Mouse (Mus musculus) right cerebral cortex, postnatal 25 days (tissue): Measurements from ENCODE around the gene Rln3.
"Not testable (repeated sequence)": the region's sequence is repeated elsewhere in the genome, so short reads cannot be mapped to it uniquely, and the experiment has no call there.

Experiments
- DNase-seq: peaks from one replicate; pipeline ENCODE4 v3.0.0; 2022

Rln3 gene

DNA sequence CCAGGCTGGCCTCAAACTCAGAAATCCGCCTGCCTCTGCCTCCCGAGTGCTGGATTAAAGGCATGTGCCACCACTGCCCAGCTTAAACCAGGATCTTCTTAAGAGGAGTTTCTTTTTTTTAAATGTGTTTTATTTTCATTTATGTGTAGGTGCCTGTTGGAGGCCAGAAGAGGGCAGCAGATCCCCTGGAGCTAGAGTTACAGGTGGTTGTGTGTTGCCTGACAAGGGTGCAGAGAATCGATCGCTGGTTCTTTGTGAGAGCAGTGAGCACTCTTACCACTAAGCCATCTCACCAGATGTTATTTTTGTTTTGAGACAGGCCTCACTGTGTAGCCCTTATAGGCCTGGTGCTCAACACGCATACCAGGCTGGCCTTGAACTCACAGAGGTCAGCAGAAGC, 29.0 kb downstream of the Rln3 start:
- no peak for DNase-seq

DNA sequence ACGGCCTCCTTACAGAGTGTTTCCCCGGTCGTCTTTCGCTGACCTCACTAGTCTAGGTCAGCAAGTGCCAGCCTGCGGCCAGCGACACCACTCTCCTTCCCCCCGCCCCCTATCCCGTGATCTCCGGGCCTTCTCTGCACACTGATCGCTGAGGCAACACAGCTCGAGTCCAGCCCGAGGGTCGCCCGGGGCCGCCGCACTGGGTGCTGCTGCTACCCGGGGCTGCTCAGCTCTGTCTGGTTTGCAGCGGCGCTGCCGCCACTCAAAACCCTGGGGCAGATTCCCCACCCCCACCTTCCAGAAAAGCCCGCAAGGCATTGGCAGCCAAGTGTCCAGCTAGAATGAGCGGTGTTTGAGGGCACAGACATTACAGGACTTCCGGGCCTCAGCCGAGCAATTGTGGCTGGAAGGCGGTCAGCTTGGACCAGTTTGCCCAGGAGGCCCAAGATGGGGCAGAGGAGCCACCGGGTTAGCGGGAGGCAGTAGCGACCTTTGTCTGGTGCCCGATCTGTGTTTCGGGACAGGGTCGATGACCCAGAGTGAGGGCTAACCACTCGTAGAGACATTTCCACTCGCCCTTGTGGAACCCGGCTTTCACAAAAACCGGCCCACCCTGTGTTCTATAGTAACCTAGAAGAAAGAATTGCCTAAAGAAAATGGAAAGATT, 32.2 kb downstream of the Rln3 start:
- no peak for DNase-seq

GRCm38 (mm10) chr8:84011705-84012498, 32.9 kb downstream of the Rln3 start, which contains the start of gene 2210011C24Rik:
TSS of gene 2210011C24Rik (minus strand) at chr8:84012171.
- DNase-seq = no peak

DNA sequence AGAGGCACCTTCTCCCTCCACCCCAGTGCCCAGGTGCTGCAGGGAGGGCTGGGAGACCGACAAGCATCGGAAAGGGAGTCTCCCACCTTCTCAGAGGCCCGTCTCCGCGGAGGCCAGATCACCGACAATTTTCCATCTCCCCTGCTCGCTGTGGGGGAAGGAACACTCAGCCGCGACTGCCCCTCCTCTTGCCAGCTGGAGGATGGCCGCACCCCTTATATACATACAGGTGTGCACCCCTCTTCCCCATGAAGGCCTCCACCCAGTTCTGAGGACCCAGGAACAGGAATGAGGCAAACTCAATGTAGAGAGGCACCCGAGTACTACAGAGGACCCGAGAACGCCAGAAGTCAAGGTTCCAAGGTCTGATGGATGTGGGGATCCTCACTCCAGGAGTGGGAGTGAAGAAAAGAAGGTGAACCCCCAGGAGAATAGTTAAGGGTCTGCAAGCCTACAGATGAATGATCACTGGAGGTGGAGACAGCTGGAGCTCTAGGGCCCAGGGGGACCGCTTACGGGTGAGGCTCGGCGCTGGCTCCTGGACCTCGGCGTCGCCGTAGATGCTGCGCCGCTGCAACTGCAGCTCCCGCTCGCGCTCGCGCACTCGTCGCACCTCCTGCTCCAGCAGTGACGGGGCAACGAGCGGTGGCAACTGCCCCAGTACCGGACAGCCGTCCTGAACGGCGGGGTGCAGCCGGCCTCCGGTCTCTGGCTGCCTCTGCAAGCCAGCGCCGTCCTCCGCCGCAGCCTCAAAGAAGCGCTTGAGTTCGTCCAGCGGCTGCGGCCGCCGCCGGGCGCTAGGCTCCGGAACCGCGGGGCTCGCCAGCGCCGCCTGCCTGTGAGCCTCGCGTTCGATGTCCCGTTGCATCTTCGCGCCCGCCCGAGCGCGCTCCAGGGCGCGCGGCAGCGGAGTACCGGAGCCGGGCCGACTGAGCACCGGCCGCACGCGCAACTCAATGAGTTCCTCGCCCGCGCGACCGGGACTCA, 33.9 kb downstream of the Rln3 start:
- DNase-seq = peak; percentile 77

DNA sequence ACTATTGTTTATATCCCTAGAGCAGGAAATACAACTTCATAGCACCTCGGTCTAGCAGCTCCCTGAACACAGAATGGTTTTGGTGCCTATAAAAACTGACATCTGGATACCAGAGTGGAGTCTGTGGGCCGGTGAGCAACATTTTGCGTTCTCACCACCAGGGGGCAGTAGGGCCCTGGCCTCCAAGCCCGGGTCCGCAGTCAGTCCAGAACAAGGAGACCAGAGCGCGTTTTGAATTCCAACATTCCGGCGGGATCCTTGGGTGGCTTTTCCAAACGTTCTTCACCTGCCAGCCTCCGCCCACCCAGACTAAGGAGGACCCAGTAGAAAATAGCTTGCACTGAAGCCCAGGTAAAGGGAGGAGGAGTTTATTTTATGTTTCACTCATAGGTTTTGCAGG, 34.9 kb downstream of the Rln3 start:
- DNase-seq = peak; percentile 84

- no peak for DNase-seq
Measured at GRCm38 (mm10) chr8:84008362-84008761, 36.4 kb downstream of the Rln3 start.

- not testable (repeated sequence) for DNase-seq
Measured at GRCm38 (mm10) chr8:84005502-84005901, 39.3 kb downstream of the Rln3 start.

DNA sequence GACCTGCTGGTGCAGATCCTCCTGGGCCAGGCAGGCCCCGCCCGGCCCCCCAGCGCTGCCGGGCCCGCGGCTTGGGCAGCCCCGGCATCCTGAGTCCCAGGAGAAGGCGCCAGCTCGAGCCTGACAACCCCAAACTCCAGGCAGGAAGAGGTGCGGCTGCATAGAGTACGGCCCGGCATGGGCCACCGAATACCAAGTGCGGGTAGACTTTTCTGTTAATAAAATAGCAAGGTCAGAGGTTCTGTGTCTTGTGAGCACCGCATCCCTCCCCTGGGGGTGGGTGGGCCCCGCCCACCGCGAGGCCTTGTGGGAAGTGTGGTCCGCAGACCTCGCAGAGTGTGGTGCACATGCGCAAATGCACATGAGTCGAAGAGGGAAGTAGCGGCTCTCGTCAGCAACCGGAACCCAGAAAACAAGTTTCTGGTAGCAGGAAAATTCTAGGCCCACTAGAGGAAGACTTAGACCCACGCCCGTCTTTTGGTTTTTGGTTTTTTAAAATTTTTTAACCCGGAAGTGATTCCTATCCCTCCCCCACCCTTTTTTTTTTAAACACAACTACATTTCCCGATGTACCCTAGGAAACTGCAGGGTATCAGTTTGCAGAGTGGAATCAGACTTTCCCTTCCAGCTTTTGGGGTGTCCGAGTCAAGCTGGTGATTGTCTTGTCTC, 40.1 kb downstream of the Rln3 start:
- DNase-seq = peak; percentile 91

DNA sequence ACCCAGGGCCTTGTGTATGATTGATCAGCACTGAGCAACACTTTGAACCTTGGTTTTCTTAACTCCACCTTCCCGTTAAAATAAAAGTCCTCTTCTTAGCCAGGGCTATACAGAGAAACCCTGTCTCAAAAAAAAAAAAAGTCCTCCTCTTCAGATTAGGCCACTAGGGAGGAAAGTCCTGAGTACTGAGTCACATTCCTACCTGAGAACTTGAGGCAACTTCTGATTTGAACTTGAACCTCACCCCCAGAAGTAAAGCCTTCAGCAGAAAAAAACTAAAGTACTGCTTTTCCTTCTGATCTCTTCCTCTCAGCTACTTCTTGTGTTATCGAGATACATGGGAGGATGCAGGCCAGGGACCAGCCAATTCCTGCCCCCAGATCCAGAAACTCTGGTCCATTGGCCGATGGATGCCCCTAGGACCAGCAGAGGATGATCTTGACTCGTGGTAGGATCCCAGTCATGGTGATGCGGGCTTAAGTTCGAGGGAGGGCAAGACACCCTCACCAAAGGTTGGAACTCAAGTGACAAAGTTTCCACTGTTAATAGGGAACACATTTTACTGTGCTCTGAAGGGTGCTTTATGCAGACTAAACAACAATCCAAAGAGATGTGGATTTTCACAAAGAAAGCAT, 41.1 kb downstream of the Rln3 start:
- no peak for DNase-seq

DNA sequence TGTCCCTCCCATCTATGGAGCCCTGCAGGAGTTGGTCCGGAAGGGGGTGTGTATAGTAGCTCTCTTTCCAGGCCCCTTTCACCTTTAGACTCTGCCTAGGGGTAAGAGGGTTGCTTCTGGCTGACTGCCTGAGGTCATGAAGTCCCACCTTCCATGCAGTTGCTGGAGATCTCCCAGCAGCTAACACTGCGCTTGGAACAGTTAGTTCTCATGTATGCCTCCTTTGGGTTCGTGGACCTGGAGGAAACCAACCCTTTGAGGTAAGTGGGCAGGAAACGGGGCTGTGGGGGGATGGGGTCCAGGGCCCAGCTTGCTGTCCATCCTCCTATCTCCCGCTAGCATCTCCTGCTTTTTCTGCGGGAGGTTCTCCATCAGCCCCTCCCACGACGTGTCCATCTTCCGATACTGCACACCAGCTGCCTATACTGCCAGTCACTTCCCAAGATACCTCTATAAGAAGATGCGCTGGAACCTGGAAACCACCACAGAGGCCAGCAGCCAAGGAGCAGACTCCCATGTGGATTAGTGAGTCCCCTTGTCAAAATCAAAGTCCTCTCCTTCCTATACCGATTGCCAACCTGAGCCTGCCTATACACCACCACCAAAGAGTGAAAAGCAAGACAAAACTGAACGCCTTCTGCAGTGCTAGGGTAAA, 41.7 kb downstream of the Rln3 start:
- DNase-seq = no peak

DNA sequence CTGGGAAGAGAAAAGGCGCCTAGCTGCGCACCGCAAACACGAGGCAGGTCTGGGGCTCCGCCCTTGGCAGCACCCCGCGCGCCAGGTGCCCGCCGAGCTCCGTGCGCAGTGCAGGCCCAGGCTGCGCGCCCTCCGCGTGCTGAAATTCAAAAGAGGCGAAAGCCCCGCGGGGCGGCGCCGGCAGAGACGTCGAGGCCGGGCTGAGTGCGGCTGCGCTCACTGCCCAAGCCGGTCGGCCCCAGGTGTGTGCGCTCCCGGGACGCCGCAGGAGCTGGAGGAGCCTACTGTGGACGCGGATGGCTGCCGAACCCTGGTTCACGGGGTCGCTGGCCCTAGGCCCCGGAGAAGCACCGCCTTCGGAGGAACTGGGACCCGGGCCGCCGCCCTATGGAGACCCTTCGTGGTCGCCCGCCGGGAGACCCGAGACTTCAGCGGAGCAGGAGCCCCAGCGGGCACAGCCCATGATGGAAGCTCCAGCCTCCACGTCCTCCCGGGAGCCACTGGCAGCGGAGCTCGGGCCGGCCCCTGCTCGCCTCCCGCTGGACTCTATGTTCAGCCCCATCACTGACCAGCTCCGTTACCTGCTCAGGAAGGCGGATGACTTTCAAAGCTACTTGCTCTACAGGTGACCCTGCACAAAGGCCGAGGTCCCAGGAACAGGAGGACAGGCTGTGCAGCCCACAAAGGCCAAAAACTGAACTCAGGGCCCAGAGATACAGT, 43.4 kb downstream of the Rln3 start, which contains the start of gene 1700067K01Rik:
TSS of gene 1700067K01Rik (plus strand) at position 222 of the 720 bp plus-strand sequence.
- DNase-seq = no peak

- no peak for DNase-seq
Measured at GRCm38 (mm10) chr8:83999825-84000224, 45.0 kb downstream of the Rln3 start.

GRCm38 (mm10) chr8:83999057-83999705, 45.6 kb downstream of the Rln3 start:
- no peak for DNase-seq

DNA sequence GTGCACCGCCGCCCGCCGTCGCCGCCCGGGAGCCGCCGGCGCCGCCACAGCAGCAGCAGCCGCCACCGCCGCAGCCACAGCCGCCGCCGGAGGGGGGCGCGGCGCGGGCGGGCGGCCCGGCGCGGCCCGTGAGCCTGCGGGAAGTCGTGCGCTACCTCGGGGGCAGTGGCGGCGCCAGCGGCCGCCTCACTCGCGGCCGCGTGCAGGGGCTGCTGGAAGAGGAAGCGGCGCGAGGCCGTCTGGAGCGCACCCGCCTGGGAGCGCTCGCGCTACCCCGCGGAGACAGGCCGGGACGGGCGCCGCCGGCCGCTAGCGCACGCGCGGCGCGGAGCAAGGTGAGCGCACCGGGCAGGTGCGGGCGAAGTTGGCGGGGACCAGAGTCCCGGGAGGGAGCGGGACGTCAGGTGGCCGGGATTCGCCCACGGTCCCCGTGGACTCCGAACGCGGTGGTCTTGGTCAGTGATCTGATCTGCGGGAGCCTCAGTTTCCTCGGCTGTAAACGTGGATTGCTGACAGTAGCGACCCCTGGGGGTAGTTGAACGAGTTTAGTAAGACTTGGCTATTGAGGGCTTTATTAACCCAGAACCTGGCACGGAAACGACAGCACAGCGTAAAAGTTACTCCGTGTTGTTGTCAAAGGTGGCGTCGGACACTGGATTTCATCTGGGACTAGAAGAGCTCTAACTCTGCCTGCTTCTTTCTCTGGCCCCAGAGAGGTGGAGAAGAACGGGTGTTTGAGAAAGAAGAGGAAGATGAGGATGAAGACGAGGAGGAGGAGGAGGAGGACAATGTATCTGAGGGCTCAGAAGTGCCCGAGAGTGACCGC, 46.4 kb downstream of the Rln3 start:
- peak; percentile 62 for DNase-seq

DNA sequence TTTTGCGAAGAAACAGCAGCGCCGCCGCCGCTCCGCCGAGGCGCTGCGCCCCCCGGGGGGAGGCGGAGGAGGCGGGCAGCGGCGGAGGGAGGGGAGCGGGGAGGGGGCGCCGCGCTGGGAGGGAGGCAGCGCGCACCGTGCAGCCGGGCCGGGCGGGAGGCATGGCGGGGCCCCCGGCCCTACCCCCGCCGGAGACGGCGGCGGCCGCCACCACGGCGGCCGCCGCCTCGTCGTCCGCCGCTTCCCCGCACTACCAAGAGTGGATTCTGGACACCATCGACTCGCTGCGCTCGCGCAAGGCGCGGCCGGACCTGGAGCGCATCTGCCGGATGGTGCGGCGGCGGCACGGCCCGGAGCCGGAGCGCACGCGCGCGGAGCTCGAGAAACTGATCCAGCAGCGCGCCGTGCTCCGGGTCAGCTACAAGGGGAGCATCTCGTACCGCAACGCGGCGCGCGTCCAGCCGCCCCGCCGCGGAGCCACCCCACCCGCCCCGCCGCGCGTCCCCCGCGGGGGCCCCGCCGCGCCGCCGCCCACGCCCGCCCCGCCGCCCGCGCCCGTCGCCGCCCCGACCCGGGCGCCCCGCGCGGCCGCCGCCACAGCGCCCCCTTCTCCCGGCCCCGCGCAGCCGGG, 47.2 kb downstream of the Rln3 start, which contains the start of gene Samd1:
TSS of gene Samd1 (plus strand) at position 162 of the 631 bp plus-strand sequence.
- peak; percentile 67 for DNase-seq

GRCm38 (mm10) chr8:83996567-83997505, 48.0 kb downstream of the Rln3 start:
- DNase-seq = peak; percentile 79

DNA sequence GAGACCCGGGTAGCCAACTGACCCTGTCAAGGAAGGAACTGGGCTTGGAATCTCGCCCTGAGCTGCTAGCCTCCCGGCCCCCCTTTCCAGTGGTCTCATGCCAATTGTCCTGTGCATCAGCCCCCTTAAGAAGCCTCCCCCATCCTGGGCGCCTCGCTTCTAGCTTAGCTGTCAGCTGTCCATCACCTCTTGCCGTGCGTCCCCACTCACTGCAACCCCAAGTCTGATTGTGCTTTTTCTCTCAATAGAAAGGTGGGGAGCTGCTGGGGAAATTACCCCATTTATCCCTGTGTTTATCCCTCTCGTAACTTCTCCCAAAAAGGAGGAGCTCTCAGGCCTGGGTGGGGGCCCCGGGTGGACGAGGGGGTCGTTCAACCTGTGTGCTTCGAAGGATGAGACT, 48.8 kb downstream of the Rln3 start:
- no peak for DNase-seq
